Mouse (Mus musculus): ENCODE measurements at regions not wholly inside any gene's neighbourhood (a gene's known extent, or its start where the extent isn't known, plus 50 kb on each side); places are given as distances from the start of the nearest gene placed in this dataset.
A peak's percentile ranks its signal among the peaks of the same experiment; 100 is the strongest.

DNA sequence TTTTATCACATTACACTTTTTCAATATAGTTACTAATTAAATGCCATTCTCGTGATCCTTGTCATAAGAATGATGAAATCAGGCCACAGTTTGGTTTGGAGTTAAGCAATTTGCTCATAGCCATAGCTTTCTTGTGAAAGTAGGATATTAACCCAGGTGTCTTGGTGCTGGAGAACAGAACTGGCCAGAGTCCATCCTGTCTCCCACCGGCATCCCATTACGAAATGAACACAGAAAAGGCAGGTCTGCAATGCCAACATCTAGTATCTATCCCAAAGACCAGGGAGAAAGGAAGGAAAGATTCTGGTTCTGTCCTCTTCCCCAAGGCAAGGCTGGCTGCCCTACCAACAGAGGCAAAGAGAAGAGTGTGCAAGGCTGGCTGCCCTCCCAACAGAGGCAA, 61.6 kb upstream of the Avpr1a start:
- DNase-seq (ENCODE audit: low read depth in 2 of 2, low spot score in 2 of 2) = no peak

DNA sequence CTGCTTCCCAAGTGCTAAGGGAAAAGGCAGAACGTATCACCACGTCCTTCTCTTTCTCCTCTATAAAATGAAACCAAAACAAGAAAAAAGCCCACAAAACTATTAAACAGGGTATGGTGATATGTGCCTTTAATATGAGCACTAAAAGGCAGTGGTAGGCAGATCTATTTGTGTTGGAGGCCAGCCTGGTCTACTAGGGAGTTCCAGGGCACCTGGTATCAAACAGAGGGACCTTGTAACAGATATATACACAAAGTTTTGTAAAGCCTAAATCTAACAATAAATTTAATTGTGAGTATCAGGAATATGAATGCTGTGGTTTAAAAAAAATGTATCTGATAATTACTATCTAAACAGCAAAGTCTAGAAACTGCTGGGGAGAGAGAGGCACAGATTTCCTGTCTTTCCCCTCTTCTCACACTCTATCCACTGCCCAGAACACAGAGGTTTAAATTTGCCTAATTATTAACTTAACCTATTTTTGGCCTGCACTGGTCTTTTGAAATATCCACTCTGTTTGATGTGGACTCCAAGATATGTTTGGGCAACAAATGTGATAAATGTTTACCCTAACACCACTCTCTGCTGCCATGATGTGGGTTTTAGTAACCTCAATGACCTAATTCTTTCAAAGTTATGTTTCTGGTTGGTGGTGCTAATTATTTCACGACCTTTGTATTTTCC, 68.5 kb upstream of the Avpr1a start:
- DNase-seq (ENCODE audit: low read depth in 2 of 2, low spot score in 2 of 2) = no peak

DNA sequence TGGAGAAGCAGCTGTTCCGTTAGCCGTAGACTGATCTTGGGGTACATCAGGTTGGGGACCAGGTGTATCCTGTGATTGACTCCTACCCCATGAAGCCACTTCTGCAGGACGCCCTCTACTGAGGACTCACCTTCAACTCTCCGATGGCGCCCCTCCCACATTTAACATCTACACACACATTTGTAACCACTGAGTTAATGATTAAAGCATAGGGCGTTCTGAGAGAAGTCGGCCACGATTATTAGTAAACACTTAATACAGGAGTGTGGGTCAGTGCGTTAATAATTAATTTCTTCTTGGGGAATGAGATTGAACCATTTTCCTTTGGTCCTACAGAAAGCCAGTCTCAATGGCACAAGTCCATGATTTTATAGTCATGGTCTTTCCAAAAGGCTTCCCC, 105.0 kb upstream of the Avpr1a start:
- no peak for DNase-seq (ENCODE audit: low read depth in 2 of 2, low spot score in 2 of 2)

DNA sequence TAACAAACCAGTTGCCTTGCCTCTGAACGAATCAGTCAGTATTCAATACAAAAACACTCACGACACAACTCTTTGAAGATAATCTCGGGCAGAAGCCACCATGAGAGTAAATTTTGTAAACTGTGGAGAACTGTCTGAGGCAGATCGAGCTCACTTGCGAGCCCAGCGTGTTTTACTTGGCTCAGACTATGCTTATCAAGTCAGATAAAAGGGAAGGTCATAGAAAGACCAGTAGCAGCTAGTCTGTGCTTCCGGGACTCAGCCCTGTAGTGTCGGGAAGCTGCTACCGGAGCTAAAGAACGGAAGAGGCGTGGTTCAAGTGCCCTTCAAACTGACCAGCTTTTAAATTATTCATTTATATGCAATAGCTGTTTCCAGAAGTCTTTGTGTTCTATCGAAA, 105.9 kb upstream of the Avpr1a start:
- no peak for DNase-seq (ENCODE audit: low read depth in 2 of 2, low spot score in 2 of 2)

DNA sequence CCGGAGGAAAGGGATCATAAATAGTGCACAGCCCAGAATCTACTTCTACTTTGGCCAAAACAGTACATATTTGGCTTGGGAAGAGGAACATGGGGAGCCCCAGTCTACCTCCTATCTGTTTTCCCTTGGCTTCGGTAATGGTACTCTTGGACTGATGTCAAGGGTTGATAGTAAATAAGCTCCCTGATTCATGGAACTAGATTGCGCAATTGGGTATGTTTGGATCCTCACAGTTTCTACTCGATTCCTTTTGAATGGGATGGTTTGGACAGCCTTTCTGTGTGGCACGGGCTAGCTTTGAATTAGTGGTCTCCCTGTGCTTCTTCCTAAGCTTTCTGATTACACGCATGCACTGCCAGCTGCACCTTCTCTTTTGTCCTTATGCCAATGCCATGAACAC, 121.4 kb upstream of the Avpr1a start:
- no peak for DNase-seq (ENCODE audit: low read depth in 2 of 2, low spot score in 2 of 2)

DNA sequence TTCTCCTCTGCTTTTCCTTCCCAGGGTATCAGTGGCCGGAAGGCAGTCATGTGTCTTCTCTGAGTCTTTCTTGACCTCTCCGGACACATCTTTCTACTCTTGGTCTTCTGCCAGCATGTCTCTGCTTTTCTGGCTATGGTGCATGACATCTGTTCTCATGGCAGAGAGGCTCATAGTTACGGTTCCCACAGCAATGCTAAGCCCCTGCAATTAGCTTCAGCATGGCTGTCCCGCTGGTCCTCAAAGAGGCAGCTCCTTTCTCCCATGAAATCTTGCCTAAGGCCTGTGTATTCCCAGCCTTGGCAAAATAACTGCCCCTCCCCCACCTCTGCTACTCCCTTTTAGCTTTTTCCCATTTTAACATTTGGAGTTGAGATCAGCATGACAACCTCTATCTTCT, 129.4 kb upstream of the Avpr1a start:
- DNase-seq (ENCODE audit: low read depth in 2 of 2, low spot score in 2 of 2) = no peak

DNA sequence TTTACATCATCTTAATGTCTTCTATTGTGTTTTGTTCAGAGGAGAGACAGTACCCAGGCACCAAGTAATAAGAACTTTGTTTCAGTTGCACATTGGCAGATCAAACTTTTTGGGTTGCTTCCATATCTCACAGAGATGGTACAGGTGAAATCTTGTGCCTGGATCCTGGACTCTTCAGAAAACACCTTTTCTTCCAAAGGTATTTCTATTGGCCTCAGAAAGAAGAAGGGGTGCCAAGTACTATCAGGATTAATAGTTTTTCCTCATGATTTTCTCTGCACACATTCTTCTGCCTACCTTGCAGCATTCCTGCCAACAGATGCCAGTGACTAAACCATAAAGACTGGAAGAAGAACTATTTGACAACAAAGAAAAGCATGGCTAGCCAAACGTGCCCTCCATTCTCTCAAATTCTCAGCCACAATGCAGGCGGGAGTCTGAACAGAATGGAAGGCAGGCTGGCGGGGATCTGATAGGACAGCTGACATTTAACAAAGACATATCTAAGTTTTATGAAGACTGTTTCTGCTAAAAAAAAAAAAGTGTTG, 137.6 kb upstream of the Avpr1a start:
- no peak for DNase-seq (ENCODE audit: low read depth in 2 of 2, low spot score in 2 of 2)

DNA sequence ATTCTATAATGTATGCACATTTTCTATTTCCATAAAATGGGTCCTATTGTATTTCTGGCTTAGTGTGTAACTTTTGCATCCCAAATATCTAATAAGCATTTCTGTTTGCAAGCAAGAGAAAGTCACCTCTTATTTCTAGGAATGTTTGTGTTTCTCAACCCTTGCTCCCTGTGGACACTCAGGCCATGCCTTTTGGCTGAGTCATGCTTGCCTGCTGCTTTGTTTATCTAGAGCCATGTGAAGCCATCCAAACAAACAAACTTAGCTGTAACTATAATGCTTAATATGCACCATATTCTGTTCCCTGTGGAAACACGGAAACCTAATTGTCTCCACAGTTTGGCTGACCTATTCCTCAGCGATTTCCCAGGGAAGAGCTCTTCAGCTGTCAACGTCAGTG, 139.6 kb upstream of the Avpr1a start:
- DNase-seq (ENCODE audit: low read depth in 2 of 2, low spot score in 2 of 2) = no peak

DNA sequence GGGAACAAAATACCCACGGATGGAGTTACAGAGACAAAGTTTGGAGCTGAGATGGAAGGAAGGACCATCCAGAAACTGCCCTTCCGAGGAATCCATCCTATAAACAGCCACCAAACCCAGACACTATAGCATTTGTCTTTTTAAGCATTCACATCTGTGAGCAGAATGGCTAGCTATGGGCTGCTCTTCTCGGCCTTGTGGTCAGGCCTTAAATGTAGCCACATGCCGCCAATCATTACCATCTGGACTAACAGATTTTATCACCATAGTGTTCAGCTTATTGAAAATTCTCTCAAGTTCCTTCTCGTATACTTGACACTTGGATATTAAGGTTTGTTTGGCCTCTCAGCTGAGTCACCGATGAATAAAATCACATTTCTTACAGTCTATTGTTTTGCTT, 146.0 kb upstream of the Avpr1a start:
- DNase-seq (ENCODE audit: low read depth in 2 of 2, low spot score in 2 of 2) = no peak

DNA sequence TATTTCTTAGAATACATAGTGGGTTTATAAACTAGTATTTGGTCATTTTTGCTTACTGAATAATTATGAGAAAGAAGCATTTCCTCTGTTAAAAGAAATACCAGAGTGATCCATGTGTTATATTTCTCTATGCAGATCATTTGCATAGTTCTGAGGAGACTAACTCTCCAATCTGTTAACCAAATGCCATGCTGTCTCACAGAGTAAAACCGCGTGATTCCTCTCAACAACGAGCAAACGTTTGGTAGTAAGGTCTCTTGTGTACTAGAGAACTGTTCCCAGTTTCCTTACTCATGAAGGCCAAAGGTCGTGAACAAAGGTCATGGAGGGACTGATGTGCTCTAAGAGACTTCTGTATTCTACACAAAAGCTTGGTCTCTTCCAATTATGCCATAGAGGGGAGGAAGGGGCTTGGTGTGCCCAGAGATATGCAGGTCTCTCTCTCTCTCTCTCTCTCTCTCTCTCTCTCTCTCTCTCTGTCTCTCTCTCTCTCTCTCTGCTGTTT, 152.3 kb upstream of the Avpr1a start:
- DNase-seq (ENCODE audit: low read depth in 2 of 2, low spot score in 2 of 2) = no peak

DNA sequence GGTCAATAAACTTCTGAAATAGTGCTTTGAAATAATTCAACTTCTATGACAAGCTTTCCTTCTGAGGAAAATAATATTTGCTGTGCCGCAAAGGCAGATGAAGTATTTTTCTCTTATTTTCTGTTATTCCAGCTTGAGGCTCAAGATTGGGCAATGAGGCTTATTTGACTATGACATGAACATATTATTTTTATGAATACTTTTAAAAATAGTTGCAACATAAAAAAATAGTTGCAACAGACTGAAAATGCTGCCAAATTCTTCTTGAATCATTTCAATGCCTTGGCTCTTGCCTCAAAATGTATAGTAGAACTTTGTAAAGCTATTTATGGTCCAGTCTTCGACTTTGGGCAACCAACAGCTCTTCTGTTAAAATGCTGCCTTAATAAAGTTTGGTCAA, 156.7 kb upstream of the Avpr1a start:
- DNase-seq (ENCODE audit: low read depth in 2 of 2, low spot score in 2 of 2) = no peak

DNA sequence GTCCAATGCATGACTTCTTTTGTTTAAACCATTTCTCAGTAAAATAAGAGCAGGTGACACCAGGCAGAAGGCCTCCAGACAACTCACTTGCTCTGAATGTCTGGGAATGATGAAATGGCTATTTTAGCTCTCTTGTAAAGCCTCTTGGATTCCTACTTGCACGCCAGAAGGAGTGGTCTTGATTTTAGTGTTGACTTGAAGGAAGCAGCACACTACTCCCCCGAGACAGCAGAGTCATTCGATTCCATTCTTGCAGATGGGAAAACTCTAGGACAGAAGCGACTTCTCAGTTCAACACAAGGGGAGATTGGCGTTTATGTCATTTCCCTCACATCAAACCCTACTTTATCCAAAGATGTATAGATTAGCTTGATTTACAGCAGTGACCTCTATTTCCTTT, 157.2 kb upstream of the Avpr1a start:
- DNase-seq (ENCODE audit: low read depth in 2 of 2, low spot score in 2 of 2) = no peak

DNA sequence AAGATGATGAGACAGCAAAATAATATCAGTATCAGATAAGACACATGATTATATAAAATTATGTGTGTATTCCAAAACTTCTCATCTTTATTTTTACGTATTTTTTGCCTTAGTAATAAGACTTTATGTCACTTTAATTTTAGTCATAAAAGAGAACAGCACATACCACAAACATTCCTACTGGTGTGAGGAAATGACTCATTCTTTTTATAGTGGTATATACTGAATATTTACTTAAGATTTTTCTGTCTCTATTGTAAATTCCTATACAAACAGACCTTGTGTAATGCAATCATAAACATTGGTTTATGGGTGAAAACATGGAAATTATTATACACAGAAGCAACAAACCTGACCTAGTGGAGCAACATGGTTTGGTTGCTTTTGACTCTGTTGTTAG, 173.4 kb upstream of the Avpr1a start:
- DNase-seq (ENCODE audit: low read depth in 2 of 2, low spot score in 2 of 2) = no peak

DNA sequence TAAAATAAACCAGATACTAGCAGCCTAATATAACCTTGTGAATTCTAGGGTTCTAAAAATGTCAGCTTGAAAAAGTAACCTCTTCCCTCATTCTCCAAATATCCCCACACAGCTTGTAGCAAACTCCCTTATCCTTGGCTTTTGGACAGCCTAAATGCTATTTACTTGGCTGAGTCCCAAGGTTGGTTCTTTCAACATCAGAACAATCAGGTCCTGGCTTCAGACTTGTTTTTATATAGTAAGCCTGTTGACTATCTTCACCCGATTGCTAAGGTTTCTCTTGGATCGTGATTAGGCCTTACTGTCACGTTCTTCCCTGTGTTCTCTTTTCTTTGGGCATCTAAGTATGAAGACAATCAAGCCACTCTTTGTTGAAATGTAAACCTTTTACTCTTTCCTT, 174.1 kb upstream of the Avpr1a start:
- no peak for DNase-seq (ENCODE audit: low read depth in 2 of 2, low spot score in 2 of 2)

DNA sequence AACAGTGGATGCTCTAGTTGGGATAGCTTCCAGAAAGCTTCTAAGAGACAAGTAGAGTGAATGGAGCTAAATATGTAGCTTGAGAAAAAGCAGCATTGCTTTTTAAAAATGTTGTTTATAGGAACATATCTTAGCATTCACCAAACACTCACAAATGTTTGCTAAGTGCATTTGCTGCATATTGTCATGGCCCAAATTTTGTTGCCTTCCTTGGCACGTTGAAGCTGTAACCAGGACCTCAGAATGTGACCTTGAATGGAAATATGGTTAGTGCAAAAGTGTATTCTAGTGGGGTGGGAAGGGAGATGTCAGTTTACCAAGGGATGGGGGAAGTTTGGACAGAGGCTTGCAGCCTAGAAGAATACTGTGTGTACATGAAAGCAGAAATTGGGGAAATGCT, 166.9 kb upstream of the Rxylt1 start:
- no peak for DNase-seq (ENCODE audit: low read depth in 2 of 2, low spot score in 2 of 2)

DNA sequence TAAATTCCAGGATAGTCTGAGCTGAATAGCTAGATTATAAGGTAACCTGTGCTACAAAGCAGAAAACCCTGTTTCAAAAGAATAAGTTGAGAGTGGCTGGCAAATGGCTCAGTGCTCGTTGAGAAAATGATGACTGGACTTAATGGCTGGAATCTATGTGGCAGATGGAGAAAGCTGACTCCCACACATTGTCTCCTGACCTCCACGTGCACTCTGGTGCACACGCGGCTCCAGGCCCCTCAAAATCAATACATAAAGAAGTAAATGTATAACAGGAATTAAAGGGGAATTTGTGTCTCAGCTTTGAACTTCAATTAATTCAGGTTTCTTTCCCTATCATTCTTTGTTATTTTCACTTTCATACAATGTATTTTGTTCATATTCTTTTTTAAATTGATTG, 162.2 kb upstream of the Rxylt1 start:
- DNase-seq (ENCODE audit: low read depth in 2 of 2, low spot score in 2 of 2) = no peak

DNA sequence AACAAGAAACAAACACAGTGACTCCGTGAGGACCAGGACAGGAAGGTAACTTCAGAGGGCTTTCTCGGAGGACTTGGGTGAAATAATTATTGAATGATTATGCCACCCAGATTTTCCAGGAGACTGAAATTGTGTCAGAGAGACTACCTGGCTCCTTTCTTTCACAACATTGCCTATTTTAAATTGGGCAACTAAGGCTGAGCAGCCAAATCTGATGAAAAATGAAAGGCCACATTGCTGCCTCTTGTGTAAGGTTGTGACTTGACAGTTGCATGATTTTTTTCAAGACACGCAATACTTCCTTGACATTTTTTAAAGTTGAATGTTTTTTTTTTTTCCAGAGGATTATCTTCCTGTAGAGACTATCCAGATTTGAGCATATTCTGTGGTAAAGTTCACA, 161.5 kb upstream of the Rxylt1 start:
- no peak for DNase-seq (ENCODE audit: low read depth in 2 of 2, low spot score in 2 of 2)

DNA sequence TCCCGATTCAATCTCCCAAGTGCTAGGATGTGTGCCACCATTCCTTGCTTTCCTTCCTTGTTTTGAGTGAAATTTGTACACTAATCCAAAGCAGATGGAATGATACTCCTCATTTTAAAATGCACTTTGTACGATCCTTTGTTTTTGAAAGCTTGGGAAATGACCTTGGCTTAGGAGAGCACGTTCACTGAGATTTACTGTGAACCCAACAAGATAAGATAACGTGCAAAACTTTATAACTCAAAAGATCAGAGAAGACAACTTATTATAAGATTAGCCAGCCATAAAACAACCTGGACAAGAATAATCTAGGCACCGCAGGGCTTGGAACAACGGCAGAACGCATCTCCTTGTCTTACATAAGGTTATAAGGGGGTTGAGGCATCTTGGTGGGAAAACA, 134.6 kb upstream of the Rxylt1 start:
- DNase-seq (ENCODE audit: low read depth in 2 of 2, low spot score in 2 of 2) = no peak

DNA sequence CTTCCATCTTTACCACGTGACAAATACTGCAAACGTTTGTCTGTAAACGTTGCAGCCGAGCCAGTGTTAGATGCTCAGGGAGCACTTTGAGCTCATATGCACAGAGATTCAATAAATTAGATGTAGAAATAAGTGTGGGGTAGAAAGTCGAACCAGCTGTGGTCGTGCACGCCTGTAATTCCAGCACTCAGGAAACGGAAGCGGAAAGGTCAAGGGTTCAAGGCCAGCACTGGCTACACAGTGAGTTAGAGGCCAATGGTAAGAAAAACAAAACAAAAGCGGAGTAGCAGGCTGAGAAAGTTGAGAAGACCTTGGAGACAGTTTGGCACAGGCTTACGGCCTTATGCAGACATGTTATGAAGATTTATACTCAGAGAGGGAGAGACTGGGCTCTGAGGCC, 133.6 kb upstream of the Rxylt1 start:
- DNase-seq (ENCODE audit: low read depth in 2 of 2, low spot score in 2 of 2) = no peak

DNA sequence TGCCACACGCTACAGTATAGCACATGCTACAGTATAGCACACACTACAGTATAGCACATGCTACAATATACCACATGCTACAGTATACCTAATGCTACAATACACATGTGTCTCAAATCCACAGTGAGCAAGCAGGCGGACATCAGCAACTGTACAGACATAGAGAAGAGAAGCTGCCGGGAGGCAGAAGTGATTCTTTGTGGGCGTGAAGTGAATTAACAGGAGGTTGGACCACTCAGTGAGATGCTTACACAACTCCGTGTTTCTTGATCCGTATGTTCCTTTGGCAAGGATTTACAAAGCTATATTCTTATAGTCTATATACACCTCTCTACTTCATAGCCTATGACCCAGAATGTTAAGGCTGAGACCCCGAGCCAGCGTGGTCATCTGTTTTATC, 128.5 kb upstream of the Rxylt1 start:
- DNase-seq (ENCODE audit: low read depth in 2 of 2, low spot score in 2 of 2) = no peak

DNA sequence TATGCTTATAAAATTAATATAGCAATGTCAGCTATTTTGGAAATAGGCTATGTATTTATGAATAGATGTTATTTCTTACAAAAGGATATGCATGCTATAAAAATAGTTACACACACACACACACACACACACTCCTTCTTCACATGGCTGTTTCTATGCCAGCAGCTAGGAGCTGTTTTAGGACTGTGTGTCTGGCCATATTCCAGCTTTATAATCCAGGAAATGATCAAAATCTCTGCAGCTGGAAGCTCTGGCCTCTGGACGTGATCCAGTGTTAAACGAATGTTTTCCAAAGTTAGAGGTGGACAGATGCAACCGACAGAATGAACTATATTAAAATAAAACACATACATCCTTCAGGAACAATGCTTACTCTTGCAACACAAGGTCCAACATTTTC, 125.9 kb upstream of the Rxylt1 start:
- no peak for DNase-seq (ENCODE audit: low read depth in 2 of 2, low spot score in 2 of 2)

DNA sequence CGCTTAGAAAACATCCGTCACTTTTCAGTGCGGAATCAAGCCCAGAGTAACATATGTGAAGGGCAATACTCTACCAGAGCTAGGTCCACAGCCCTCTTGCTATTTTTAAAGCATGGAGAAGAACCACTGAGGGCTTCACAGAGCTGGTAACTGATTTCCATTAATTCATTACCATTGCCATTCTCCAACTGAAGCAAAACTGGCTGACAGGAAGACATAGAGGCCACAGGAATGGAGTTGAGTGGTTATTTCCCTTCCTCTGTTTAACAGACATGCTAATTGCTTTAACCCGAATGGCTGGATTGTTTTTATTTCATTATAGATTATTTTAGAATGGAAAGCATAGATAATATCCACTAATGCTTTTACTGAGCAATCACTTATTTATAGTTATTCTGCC, 120.4 kb upstream of the Rxylt1 start:
- DNase-seq (ENCODE audit: low read depth in 2 of 2, low spot score in 2 of 2) = no peak

DNA sequence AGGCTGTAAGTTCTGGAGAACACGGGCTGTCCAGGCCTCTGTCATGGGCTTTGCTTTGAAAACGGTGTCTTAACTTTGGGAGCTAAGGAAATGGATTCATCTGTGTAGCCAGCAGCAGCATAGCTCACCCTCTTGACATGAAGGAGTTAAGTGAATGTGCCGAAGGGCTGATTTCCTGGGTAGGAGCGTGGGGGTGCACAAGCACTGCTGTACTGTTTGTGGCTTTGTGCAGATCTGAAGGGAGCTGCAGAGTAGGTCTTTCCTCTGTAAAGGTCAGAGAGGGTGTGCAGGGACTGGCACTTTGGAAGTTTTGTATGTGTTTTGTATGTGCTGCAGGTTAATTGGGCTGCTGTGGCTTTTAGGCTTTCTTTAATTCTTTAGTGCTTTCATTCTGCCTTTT, 102.6 kb upstream of the Rxylt1 start:
- DNase-seq (ENCODE audit: low read depth in 2 of 2, low spot score in 2 of 2) = peak in 1 of 2 experiments; percentile 1
